Mouse (Mus musculus) cerebellum, adult 2 months (tissue): Measurements from ENCODE around the gene Smoc1.

Experiments
- CTCF ChIP-seq: fragments of 200-500 bp; IDR thresholded peaks from 2 replicates; pipeline ENCODE4 v1.5.1; 2011; ENCODE audit warnings: low read depth, mild to moderate bottlenecking, control low read depth, low read length, moderate library complexity, borderline replicate concordance; ENCODE audit not compliant: insufficient read depth
- POLR2A ChIP-seq: fragments of 200-500 bp; IDR thresholded peaks from 2 replicates; pipeline ENCODE4 v1.6.1; 2011; ENCODE audit warnings: low read length, control low read depth, borderline replicate concordance; ENCODE audit not compliant: insufficient read depth

DNA sequence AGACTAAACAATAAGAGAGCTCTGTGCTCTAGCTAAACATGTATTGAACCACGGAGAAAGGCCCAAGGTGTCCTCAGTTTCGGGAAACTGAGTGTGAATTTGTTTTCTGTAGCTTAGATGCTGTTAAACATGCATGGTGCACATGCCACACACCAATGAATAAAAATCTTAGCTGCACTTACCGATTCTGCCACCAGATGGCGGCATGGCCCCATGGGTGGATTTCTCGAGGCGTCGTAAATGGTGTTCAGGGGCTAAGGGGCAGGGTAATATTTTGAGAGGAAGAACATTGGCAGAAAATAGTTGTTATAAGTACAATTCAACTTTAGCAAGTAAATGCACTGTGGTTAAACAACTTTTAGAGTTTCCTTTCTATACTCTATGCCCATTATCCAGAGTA lies 44.3 kb upstream of the Smoc1 start:
- peak; percentile 97 for TF ChIP-seq CTCF
- TF ChIP-seq POLR2A = no peak
